Mouse (Mus musculus) bone marrow, adult 2 months (tissue): ENCODE results near the gene Xrcc6.

ENCODE experiments used
- CTCF ChIP-seq: fragments of 200-500 bp; IDR thresholded peaks from 2 replicates; pipeline ENCODE4 v1.5.1; 2011; ENCODE audit warnings: low read length, control low read depth; ENCODE audit not compliant: control insufficient read depth, insufficient read depth
- POLR2A ChIP-seq: fragments of 200-500 bp; IDR thresholded peaks from 2 replicates; pipeline ENCODE4 v1.6.1; 2011; ENCODE audit warnings: low read depth, mild to moderate bottlenecking, control low read depth, low read length, borderline replicate concordance; ENCODE audit not compliant: control insufficient read depth

DNA sequence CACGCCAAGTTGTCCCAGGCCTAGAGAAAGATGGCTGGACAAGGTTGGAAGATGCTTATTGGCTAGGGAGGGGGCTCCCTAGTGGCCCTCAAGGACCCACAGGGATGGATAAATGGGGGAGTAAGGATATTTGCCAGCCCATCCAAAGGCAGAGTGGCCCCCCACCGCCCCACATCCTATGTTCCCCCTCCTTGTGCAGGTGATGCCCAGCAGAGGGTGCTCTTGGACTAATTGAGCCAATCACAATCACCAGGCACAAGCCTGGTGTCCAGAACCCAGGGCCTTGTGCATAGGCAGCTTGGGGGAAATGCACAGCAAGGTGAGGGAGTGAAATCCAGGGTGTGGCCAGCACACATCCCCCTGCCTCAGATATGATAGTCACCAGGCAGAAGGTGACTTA lies 49.4 kb upstream of the Xrcc6 start:
- TF ChIP-seq POLR2A (no peak), CTCF (peak; percentile 74)
